Mouse (Mus musculus) liver, embryonic 14.5 days (tissue): ENCODE data around the gene Serpina3a. TPM values are rescaled to one million over a fixed set of nuclear protein-coding genes. Genes with fewer than 3 reads are reported as not detected.

Experiments
- ATAC-seq: fragments of 200-750 bp; cut with Nextera tagmentation; 2 replicates; pipeline ENCODE4 v1.8.0; 2017; ENCODE audit warnings: moderate number of reproducible peaks, mild to moderate bottlenecking, moderate library complexity; ENCODE audit not compliant: insufficient read depth
- DNase-seq, 3 experiments: peaks; one replicate each; pipeline ENCODE4 v3.0.0-alpha.2; 2012 to 2013; ENCODE audit warnings: low read depth in 3 of 3, low spot score in 3 of 3
- H3K27ac ChIP-seq: fragments of 300-500 bp; sonication (generic); 2 replicates; pipeline ENCODE4 v1.5.1; 2014; ENCODE audit warnings: moderate library complexity, mild to moderate bottlenecking, control low read depth, inconsistent platforms
- H3K27me3 ChIP-seq: fragments of 300-500 bp; sonication (generic); 2 replicates; pipeline ENCODE4 v1.6.1; 2014; ENCODE audit warnings: mild to moderate bottlenecking, low read length, moderate library complexity; ENCODE audit not compliant: control insufficient read depth, insufficient read depth
- H3K36me3 ChIP-seq: fragments of 300-500 bp; sonication (generic); replicated peaks from 2 replicates; pipeline ENCODE4 v1.6.1; 2014; ENCODE audit warnings: low read depth; ENCODE audit not compliant: control insufficient read depth, insufficient read depth
- H3K4me1 ChIP-seq, 2 experiments: fragments of 200-500 bp in 1 of 2; fragments of 300-500 bp in 1 of 2; sonication (generic) in 1 of 2; replicated peaks; 2 replicates each; pipeline ENCODE4 v1.6.1; 2012 to 2014; ENCODE audit warnings: antibody characterized with exemption in 1 of 2, inconsistent platforms in 1 of 2, low read length in 1 of 2; ENCODE audit not compliant: control insufficient read depth in 2 of 2, insufficient read depth in 2 of 2
- H3K4me2 ChIP-seq: fragments of 300-500 bp; sonication (generic); 2 replicates; pipeline ENCODE4 v1.6.1; 2014; ENCODE audit warnings: low read depth, mild to moderate bottlenecking, control low read depth, moderate library complexity
- H3K4me3 ChIP-seq, 2 experiments: fragments of 200-500 bp in 1 of 2; fragments of 300-500 bp in 1 of 2; sonication (generic) in 1 of 2; 2 replicates each; pipeline ENCODE4 v1.5.1; 2012 to 2014; ENCODE audit warnings: low read depth in 2 of 2, low read length in 2 of 2, mild to moderate bottlenecking in 2 of 2, control low read depth in 1 of 2, inconsistent platforms in 1 of 2, moderate library complexity in 1 of 2; ENCODE audit not compliant: insufficient read depth in 1 of 2
- H3K9ac ChIP-seq: fragments of 300-500 bp; sonication (generic); replicated peaks from 2 replicates; pipeline ENCODE4 v1.6.1; 2014; ENCODE audit warnings: mild to moderate bottlenecking, control low read depth, moderate library complexity
- H3K9me3 ChIP-seq: fragments of 300-500 bp; sonication (generic); 2 replicates; pipeline ENCODE4 v1.6.1; 2016; ENCODE audit warnings: low read length, mixed read lengths; ENCODE audit not compliant: control insufficient read depth
- CTCF ChIP-seq: IDR thresholded peaks from 2 replicates; pipeline ENCODE4 v1.5.1; 2016; ENCODE audit warnings: antibody characterized with exemption, low read depth, control low read depth
- EP300 ChIP-seq: IDR thresholded peaks from 2 replicates; pipeline ENCODE4 v1.6.1; 2016; ENCODE audit warnings: antibody characterized with exemption, low read depth
- WGBS: fragments of 180-500 bp; shearing (Covaris S2); extraction: QIAGEN DNeasy Blood & Tissue Kit; methylation state at CpG from one replicate; pipeline ENCODE4 v1.1.7; 2014; ENCODE audit not compliant: insufficient replicate concordance; 5-methylcytosine and 5-hydroxymethylcytosine counted together
- polyA plus RNA-seq, 2 experiments: library from polyadenylated mRNA; depleted of rRNA in 1 of 2; stranded (reverse) in 1 of 2; unstranded in 1 of 2; fragments of >200 nt; fragmentation: Nextera tagmentation in 1 of 2; extraction: Ambion mirVana in 1 of 2; gene quantifications; 2 replicates each; pipeline versions ENCODE4 v1.2.1 to v1.2.3; 2012 to 2014

The Serpina3a gene
- polyA plus RNA-seq, 2 experiments: not detected

DNA sequence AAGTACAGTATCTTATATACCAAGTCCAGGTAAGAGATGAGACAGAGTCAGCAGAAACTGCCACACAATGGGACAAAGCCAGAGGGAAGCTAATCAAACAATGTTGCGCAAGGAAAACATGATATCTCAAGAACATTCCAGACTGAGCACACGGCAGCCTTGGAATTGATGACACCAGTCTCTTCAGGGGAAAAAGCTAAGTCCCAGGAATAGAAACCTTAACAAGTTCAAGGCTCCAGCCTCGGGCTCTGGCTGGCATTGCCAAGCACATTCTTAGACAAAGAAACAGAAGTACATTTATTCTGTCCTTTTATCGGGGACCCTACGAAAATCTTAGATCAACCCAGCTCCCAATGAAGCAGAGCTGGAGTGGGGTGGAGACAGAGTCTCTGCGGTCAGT is 11.8 kb upstream of the Serpina3a start, which contains the start of gene Serpina5:
Serpina5 (plus strand) TSS at position 346 of the 400 bp plus-strand sequence.
- no peaks in the 10 kb centered on the region for H3K27me3 ChIP-seq
- 61% methylated on average over 6 of the region's 6 CpGs for WGBS
- no peaks in the 10 kb centered on the region for H3K36me3 ChIP-seq
- no peak for DNase-seq
- no peak within 1 kb of the TSS for H3K9ac ChIP-seq
- H3K27ac ChIP-seq: no peak within 1 kb of the TSS
- no peaks in the 10 kb centered on the region for H3K4me1 ChIP-seq
- H3K4me3 ChIP-seq: no peak within 1 kb of the TSS
- TF ChIP-seq CTCF (no peak), EP300 (no peak)
- no peak for ATAC-seq
- no peak within 1 kb of the TSS for H3K4me2 ChIP-seq
- no peaks in the 10 kb centered on the region for H3K9me3 ChIP-seq

GRCm38 (mm10) chr12:104105847-104106246 is 6.7 kb upstream of the Serpina3a start:
- no peak overlapping the region for H3K4me3 ChIP-seq
- TF ChIP-seq EP300 (no peak), CTCF (no peak)
- H3K36me3 ChIP-seq: no peaks in the 10 kb centered on the region
- H3K9me3 ChIP-seq: no peaks in the 10 kb centered on the region
- H3K27me3 ChIP-seq: no peaks in the 10 kb centered on the region
- DNase-seq (no peak), ATAC-seq (no peak)
- peaks cover 2 to 8% of the 10 kb centered on the region in 2 experiments; a peak in 1 of 4 replicates for H3K4me1 ChIP-seq
- no peak overlapping the region for H3K9ac ChIP-seq
- H3K4me2 ChIP-seq: no peak overlapping the region
- H3K27ac ChIP-seq: no peak overlapping the region

GRCm38 (mm10) chr12:104106919-104107318 is 5.6 kb upstream of the Serpina3a start:
- peak; percentile 51; the same call in 1 of the 2 replicates for ATAC-seq
- no peak overlapping the region for H3K4me2 ChIP-seq
- peak in 2 of 3 experiments; percentile 6 to 17 for DNase-seq
- no peaks in the 10 kb centered on the region for H3K36me3 ChIP-seq
- H3K27ac ChIP-seq: no peak overlapping the region
- no peaks in the 10 kb centered on the region for H3K27me3 ChIP-seq
- no peak overlapping the region for H3K4me3 ChIP-seq
- no peaks in the 10 kb centered on the region for H3K9me3 ChIP-seq
- H3K4me1 ChIP-seq: peaks cover 2 to 8% of the 10 kb centered on the region in 2 experiments; a peak in 1 of 4 replicates
- H3K9ac ChIP-seq: no peak overlapping the region
- no peak for TF ChIP-seq EP300
- TF ChIP-seq CTCF: no peak

GRCm38 (mm10) chr12:104108507-104108906 is 4.0 kb upstream of the Serpina3a start:
- DNase-seq (no peak), ATAC-seq (no peak)
- 47% methylated on average over 2 of the region's 2 CpGs for WGBS
- Histone ChIP-seq H3K4me3 (no peak overlapping the region), H3K36me3 (no peaks in the 10 kb centered on the region), H3K27ac (no peak overlapping the region), H3K4me2 (no peak overlapping the region), H3K4me1 (peaks cover 2 to 8% of the 10 kb centered on the region in 2 experiments; a peak in 1 of 4 replicates), H3K9me3 (no peaks in the 10 kb centered on the region), H3K27me3 (no peaks in the 10 kb centered on the region), H3K9ac (no peak overlapping the region)
- no peak for TF ChIP-seq CTCF
- no peak for TF ChIP-seq EP300

GRCm38 (mm10) chr12:104114921-104115579 is 2.5 kb downstream of the Serpina3a start:
- Histone ChIP-seq H3K4me3 (no peak overlapping the region), H3K9me3 (no peaks in the 10 kb centered on the region), H3K36me3 (no peaks in the 10 kb centered on the region), H3K9ac (no peak overlapping the region), H3K27me3 (no peaks in the 10 kb centered on the region), H3K27ac (no peak overlapping the region), H3K4me1 (no peaks in the 10 kb centered on the region), H3K4me2 (no peak overlapping the region)
- WGBS: 39% methylated on average over 3 of the region's 3 CpGs
- TF ChIP-seq CTCF: no peak
- no peak for TF ChIP-seq EP300
- ATAC-seq (no peak), DNase-seq (no peak)
